Mouse (Mus musculus): ENCODE results near the gene Gabbr2.
"Not testable (repeated sequence)": the region's sequence is repeated elsewhere in the genome, so short reads cannot be mapped to it uniquely, and the experiment has no call there.

Gabbr2 gene

GRCm38 (mm10) chr4:46657116-46657515, 334.6 kb downstream of the Gabbr2 start:
- DNase-seq (ENCODE audit: low spot score in 2 of 2): peak; percentile 28 to 55

GRCm38 (mm10) chr4:46655956-46656355, 335.7 kb downstream of the Gabbr2 start:
- no peak for DNase-seq (ENCODE audit: low spot score in 2 of 2)

- no peak for DNase-seq (ENCODE audit: low spot score in 2 of 2)
Observed at GRCm38 (mm10) chr4:46655298-46655697, 336.4 kb downstream of the Gabbr2 start.

DNA sequence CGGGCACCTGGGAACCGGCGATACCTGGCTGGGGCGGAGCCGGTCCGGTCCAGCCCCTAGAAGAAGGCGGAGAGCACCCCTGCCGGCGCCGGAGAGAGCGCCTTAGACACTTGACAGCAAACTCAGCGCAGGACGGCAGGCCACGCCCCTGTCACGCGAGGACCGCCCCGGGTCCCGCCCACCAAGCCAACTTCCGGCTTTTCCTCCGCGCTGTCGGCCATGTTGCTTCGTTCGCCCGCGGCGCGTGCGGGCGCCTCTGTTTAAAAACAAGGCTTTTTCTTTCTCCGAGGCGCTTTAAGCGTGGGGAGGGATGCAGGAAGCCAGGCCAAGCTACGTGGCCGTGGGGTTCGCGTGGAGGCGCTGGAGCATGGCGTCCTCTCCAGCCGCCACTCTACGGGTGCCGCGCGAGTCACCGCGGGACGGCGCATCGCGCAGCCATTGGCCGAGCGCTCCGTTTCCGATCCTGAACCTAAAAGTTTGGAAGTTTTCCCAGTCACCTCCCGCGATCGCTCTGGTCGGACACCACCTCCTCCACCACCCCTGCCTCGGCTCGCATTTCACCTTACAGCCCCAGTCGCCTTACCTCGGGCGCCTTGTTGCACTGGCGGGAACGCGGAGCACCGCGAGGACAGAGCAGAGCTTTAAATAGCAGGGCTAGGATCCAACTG, 341.5 kb downstream of the Gabbr2 start, which contains the start of gene Tbc1d2:
Tbc1d2 (minus strand) TSS at position 124 of the 668 bp plus-strand sequence.
- DNase-seq (ENCODE audit: low spot score in 2 of 2): peak; percentile 89 to 91

DNA sequence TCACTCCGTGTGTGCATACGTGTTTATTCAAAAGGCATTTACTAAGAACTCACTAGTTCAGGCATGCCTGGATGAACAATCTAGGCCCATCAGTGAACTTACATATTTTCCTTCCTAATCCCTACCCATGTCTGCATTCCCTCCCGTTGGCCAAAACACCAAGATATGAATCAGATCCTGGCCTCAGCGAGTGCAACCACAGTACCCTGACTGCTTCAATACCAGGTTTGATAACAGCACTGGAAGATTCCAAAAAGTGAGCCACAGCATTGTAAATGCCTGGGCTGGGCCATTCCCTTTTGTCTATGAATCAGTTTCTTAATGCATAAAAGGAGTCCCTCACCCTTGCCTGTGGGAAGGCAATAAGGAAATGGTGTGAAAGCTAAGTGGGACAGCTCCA, 342.5 kb downstream of the Gabbr2 start:
- DNase-seq (ENCODE audit: low spot score in 2 of 2): no peak

DNA sequence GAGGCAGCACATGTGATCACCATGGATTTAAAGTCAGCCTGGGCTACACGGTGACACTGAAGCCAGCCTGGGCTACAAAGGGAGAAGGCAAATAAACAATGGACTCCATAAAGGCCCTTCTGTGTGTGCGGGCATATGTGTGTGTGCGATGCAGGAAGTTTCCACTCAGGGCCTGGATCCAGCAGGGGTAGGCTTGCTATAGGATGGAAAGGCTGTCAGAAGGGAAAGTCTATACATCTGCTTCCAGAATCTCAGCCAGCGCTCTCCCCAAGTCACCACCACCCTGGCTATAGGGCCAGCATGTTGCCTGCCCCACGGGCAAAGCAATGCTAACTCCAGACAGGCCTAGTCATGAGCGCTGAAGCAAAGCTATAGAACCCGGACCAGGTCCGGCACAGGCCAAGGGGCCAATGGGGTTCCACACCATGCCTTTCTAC, 348.0 kb downstream of the Gabbr2 start:
- no peak for DNase-seq (ENCODE audit: low spot score in 2 of 2)

GRCm38 (mm10) chr4:46642924-46643675, 348.6 kb downstream of the Gabbr2 start:
- DNase-seq (ENCODE audit: low spot score in 2 of 2): no peak

DNA sequence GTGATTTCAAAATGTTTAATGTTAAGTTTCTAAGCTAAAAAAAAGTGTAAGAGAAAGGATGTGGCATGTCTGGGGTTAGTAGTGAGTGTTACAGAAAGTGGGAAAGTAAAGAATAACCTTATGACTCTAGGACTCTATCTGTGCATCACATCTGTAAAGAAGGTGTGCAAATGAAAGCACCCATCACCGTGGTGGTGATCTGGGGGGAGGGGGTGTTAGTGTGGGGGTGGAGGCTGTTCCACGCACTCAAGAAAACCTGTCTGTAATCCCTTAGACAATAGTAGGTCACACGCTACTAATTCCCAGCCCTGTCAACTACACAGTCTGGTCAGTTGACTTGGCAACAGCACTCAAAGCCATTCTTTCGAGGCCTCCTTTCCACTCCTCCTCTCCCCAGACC, 350.4 kb downstream of the Gabbr2 start:
- no peak for DNase-seq (ENCODE audit: low spot score in 2 of 2)

DNA sequence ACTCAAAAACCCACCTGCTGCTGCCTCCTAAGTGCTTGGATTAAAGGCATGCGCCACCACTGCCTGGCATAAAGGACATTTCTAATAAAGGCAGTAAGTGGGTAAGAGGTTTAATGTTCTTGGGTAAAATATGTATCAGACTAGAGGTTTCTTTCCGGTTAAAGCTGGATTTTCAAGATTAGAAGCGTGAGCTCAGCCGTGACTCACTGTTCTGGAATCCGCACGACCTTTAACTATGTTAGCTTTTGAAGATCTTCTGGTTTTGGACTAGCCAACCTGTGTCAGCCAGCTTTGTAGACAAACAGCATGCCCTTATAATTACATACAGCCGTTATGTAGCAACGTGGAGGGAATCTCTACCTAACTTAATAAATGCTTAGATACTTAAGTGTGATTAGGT, 351.8 kb downstream of the Gabbr2 start:
- DNase-seq (ENCODE audit: low spot score in 2 of 2): no peak

- DNase-seq (ENCODE audit: low spot score in 2 of 2): not testable (repeated sequence)
Observed at GRCm38 (mm10) chr4:46637250-46637649, 354.4 kb downstream of the Gabbr2 start.

GRCm38 (mm10) chr4:46635702-46636430, 355.8 kb downstream of the Gabbr2 start:
- DNase-seq (ENCODE audit: low spot score in 2 of 2): no peak

- DNase-seq (ENCODE audit: low spot score in 2 of 2): no peak
Observed at GRCm38 (mm10) chr4:46634881-46635280, 356.8 kb downstream of the Gabbr2 start.

- DNase-seq (ENCODE audit: low spot score in 2 of 2): not testable (repeated sequence)
Observed at GRCm38 (mm10) chr4:46633565-46633964, 358.1 kb downstream of the Gabbr2 start.

- DNase-seq (ENCODE audit: low spot score in 2 of 2): no peak
Observed at GRCm38 (mm10) chr4:46632465-46632864, 359.2 kb downstream of the Gabbr2 start.

DNA sequence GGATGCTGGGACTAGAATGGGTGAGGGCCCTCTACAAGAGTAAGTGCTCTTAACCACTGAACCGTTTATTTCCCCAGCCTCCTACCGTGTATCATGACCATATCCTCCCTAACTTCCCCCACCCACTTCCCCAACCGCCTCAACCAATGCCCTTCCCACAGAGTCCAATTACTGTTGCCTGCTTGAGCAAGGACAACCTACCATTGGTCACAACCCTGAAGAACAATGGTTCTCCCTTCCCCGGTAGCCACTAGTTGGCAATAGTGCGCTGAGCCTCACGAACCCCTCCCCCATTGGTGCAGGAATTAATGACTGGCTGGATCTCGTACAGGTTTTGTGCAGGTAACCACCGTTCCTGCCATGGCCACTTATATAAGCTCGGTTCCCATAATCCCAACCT, 361.3 kb downstream of the Gabbr2 start:
- DNase-seq (ENCODE audit: low spot score in 2 of 2): no peak

- no peak for DNase-seq (ENCODE audit: low spot score in 2 of 2)
Observed at GRCm38 (mm10) chr4:46628873-46629272, 362.8 kb downstream of the Gabbr2 start.

- DNase-seq (ENCODE audit: low spot score in 2 of 2): no peak
Observed at GRCm38 (mm10) chr4:46628081-46628480, 363.6 kb downstream of the Gabbr2 start.

DNA sequence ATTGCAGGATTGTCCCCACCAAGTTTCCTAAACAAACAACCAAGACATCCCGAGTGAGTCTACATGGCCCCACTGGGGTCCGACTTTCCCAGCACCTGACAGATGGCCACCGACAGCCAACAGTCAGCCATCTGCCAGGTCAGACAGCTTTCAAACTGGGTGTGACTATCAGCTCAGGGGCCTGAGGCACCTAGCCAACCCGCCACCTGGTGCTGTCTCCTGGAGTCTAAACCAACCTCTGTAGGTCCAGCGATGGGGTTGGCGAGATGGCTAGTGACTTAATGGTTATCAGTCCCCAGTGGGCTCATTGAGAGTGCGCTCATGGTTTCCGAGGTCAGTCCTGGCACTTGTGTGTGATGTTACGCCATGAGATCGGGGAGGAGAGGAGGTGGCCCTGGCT, 366.6 kb downstream of the Gabbr2 start:
- DNase-seq (ENCODE audit: low spot score in 2 of 2): no peak

DNA sequence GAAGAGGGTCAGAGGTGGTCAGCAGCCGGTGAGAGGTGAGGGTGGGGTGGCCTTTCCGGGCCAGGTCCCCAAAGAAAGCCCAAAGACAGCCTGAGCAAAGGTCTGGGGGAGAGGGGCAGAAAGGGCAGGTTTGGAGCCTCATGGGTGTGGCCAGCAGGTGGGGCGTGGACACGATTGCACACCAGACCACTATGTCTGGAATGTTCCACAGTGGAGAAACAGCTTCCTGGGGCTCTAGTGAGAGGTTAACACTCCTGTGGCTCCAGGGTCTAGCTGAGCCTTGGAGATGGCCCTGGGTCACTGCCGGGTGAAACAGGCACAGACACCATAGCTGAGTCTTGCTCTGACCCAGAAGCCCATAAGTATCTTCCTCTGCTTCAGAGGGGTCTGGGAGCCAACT, 368.7 kb downstream of the Gabbr2 start:
- DNase-seq (ENCODE audit: low spot score in 2 of 2): no peak

GRCm38 (mm10) chr4:46620946-46621345, 370.7 kb downstream of the Gabbr2 start:
- DNase-seq (ENCODE audit: low spot score in 2 of 2): no peak

DNA sequence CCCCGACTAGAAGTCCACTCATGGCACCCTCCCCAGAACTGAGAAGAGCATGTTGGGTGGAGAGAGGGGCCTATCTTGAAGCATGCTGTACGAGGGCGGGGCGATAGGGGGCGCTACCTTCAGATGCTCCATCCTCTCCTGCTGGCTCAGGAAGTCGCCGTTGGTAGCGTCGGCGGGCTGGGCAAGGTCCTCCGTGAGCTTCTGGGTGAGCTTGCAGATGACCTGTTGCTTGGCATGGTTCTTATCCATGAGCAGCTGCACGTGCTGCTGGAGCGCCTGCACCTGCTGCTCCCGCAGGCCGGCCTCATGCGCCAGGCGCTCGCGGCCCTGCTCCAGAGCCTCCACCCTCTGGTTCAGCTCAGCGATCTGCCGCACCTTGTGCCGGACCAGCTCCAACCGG, 371.3 kb downstream of the Gabbr2 start:
- no peak for DNase-seq (ENCODE audit: low spot score in 2 of 2)

GRCm38 (mm10) chr4:46618196-46618817, 373.4 kb downstream of the Gabbr2 start:
- no peak for DNase-seq (ENCODE audit: low spot score in 2 of 2)

Data from right cerebral cortex, postnatal 36 days (tissue).